Mouse (Mus musculus) megakaryocyte, adult 5-6 weeks (primary cell): ENCODE measurements around the gene Slc6a16. TPM values are rescaled to one million over a fixed set of nuclear protein-coding genes. Genes with fewer than 3 reads are reported as not detected.

Experiments
- ATAC-seq: 2 replicates; pipeline ENCODE4 v1.8.0; 2016; ENCODE audit warnings: mild to moderate bottlenecking, inconsistent platforms; ENCODE audit not compliant: poor library complexity, severe bottlenecking
- total RNA-seq, 2 experiments: library from RNA; stranded (forward) in 1 of 2; stranded (reverse) in 1 of 2; fragments of 153-499, 151-499 nt in 1 of 2; fragments of 221-1000, 200-1000 nt in 1 of 2; gene quantifications; 2 replicates each; pipeline versions ENCODE4 v1.2.3 to v1.2.4; 2015 to 2017

The Slc6a16 gene
- total RNA-seq, 2 experiments from 2014 or later = not detected

DNA sequence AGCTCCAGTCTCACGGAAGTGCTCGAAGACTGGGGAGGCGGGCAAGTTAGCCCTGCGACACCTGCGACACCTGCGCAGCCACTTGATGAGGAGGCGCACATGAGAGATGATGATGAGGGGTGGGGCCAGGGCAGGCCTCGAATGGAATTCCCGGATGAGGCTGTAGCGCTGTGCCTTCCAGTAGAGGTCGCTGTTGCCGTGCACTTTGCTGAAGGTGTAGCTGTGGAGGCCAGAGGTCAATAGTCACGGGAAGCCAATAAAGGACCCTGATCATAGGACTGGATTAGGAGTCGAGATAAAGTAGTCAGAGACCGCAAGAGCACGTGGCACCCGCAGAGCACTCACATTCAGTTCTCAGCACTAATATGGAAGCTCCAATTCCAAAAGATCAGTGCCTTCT, 64.4 kb downstream of the Slc6a16 start:
- ATAC-seq = peak; percentile 53; the same call in 1 of the 2 replicates

DNA sequence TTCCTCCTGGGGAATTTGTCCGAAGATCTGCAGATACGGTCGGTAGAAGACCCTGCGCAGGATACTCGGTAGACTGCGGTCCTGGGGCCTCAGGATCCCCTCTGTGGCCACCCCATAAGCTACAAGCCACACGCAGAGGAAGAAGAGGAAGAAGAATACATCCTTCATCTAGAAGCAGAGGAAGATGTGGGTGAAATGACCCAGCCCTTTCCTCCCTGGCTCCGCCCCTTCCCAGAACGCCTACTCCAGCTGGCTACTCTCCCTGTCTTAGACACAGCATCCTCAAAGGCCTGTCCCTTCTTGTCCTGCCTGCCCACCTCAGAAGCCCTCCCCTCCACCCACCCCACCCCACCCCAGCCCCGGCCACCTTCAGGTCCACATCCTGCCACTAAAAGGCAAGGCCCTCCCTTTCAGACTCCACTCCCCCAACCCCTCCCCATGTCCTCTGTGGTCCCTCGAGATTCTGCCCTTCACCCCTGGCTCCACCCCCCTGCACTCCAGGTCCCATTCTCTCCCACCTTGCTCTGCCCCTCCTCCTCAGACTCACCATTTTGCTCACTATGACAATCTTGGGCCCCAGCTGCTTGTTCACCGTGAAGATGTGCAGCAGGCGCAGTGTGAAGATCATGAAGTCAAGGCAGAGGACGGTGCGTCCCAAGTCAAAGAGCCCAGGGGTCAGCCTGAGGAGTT, 67.8 kb downstream of the Slc6a16 start:
- ATAC-seq = peak; percentile 39; the same call in 1 of the 2 replicates

DNA sequence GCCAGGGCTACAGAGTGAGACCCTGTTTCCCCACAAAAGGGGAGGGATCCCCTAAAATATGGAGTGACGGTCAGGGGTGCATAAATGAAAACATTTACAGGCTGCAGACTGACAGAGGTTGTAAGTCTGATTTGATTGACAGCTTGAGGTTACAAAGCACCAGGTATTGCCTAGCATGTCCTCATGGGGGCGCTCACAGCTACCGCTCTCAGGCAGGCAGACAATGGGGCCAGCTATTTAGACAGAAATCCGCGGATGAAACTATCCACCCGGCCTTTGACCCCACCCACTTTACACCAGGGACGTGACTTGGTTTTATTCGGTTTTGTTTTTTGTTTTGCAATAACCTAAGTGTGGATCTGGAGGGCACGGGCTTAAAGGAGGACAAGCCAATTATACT, 68.6 kb downstream of the Slc6a16 start:
- ATAC-seq = peak; percentile 38; the same call in 1 of the 2 replicates

DNA sequence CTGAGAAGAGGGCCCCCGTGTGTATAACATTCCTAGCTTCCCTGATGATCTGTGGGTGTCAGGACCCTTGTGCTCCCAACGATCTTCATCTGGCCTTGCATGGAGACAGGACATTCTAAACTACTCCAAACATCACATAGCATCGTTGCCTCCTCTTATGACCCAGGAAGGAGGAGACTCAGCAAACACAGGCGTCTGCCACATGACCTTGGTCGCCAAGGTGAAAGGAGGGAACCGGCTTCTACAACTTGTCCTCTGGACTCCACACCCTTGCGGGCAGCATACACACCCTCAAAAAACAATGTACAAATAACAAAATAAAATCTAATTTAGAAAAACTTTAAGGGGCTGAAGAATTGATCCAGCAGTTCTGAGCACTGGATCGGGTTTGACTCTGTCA, 71.1 kb downstream of the Slc6a16 start:
- ATAC-seq = no peak

DNA sequence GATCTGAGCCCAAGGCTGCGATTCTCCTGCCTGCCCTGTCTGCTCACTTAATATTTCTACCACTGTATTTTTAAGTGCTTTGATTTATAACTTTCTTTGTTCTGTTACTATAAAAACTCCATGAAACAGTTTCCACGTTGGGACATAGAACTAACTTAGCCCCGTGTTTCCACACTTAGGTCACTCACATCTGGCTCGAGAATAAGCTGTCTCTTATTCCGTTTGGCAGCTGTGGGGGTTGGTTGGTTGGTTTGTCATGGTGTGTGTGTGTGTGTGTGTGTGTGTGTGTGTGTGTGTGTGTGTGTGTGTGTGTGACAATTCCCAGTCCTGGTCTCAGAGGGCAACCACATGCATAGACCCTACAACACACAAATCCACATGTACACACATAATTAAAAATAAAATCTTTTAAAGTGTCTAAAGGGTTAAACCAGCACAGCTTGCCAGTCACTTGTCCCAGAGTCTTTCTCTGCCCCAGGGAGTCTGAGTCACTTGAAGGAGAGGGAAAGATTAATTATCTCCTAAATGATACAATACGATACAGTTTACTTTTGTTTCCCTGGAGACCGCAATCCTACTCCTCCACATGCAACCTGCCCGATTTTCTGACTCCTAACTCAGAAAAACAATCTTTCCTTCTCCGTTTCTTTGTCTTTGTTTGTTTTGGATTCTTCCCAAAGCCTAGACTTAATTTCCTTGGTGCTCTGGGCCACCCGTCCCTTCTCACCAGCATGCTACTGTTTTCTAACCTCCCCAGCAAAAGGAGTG, 72.0 kb downstream of the Slc6a16 start:
- ATAC-seq = no peak

DNA sequence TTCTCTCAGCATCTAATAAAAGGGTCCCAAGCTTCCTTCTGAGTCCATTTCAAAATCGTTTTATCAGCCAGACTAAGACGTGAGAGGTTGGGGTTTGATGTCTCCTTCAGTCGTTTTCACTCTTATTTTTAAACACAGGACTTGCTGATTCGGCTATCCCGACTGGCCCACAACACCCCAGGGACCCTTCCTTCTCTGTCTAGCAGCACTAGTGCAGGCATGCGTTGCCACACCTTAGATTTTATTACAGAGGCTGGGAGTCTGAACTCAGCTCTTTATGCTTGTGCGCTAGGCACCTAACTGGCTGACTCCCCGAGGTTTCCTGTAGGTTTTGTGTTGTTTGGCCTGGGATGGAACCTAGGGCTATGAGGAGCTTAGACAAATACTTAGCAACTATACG, 72.6 kb downstream of the Slc6a16 start:
- ATAC-seq = no peak

DNA sequence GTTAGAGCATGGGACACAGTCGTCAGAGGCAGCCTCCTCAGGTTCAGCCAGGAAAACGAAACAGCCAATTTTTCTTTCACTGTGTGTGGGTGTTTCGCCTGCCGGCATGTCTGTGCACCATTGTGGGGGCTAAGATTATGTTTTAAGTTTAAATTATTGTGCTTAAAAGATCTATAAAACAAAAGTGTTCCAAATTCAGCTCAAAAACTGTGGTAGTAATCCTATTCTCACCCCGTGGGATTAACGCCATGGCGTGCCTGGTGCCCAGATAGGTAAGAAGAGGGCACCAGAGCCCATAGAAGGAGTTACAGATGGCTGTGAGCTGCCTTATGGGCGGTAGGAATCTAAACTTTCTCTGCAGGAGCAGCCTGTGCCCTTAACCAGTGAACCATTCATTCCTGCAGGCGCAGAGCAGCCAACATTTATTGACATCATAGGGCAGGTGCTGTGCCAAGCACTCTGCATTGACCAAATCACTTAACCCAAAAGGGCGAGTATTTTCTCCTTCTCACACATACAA, 74.4 kb downstream of the Slc6a16 start:
- no peak for ATAC-seq

DNA sequence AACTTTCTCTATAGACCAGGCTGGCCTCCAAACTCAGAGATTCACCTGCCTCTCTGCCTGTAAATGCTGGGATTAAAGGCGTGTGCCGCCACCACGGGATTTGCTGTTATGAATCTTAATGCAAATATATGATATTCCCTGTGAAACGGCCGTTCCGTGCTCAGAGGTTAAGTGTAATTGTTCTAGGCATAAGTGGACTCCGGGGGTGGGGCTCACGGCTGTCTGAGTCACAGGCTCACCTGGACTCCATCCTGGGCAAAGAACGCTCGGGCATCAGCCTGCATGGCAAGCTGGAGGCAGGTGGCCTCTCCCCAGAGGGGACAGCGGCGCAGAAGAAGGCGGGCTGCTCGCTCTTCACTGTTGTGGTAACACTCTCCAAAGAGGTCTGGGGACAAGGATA, 75.7 kb downstream of the Slc6a16 start:
- ATAC-seq = no peak

DNA sequence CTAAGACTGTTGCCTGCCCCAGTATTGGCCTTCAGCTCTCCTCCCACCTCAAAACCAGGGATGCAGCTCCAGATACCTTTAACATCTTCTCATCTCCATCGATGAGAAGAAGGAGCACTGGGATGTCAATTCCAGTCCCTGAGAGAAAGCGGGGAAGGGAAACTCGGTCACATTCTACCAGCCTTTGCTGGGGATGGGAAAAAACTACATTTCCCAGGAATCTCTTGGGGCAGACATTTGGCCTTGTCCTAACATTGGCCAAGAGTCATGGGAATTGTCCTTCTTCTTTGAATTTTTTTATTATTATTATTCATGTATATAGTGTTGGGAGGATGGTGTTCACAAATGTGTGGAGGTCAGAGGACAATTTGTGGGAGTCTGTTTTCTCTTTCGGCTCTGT, 81.4 kb downstream of the Slc6a16 start:
- no peak for ATAC-seq

Other genes with a start within 250 kb of the Slc6a16 start
Only the 30 nearest of the 38 such genes appear.
- 15.4 and 16.3 TPM in 2 replicates for gene Prr12, start 188.2 kb upstream of the Slc6a16 start, total RNA-seq (2015)
- gene Prr12, start 188.2 kb upstream of the Slc6a16 start, total RNA-seq (2017) = 1.9 and 3.0 TPM in 2 replicates
- 41.4 and 46.3 TPM in 2 replicates for gene Nosip, start 178.7 kb upstream of the Slc6a16 start, total RNA-seq (2015)
- 54.2 and 56.8 TPM in 2 replicates for gene Nosip, start 178.7 kb upstream of the Slc6a16 start, total RNA-seq (2017)
- 6.6 and 8.9 TPM in 2 replicates for gene Prrg2, start 178.4 kb upstream of the Slc6a16 start, total RNA-seq (2015)
- 5.4 TPM in 2 replicates for gene Prrg2, start 178.4 kb upstream of the Slc6a16 start, total RNA-seq (2017)
- 4.5 and 5.8 TPM in 2 replicates for gene Rcn3, start 148.9 kb upstream of the Slc6a16 start, total RNA-seq (2015)
- gene Rcn3, start 148.9 kb upstream of the Slc6a16 start, total RNA-seq (2017) = 7.8 and 18.1 TPM in 2 replicates
- 22.0 and 22.5 TPM in 2 replicates for gene Fcgrt, start 137.2 kb upstream of the Slc6a16 start, total RNA-seq (2015)
- 64.1 and 69.0 TPM in 2 replicates for gene Fcgrt, start 137.2 kb upstream of the Slc6a16 start, total RNA-seq (2017)
- 2,516 and 2,663 TPM in 2 replicates for gene Rps11, start 116.6 kb upstream of the Slc6a16 start, total RNA-seq (2015)
- gene Rps11, start 116.6 kb upstream of the Slc6a16 start, total RNA-seq (2017) = 1,201 and 1,233 TPM in 2 replicates
- gene Rpl13a, start 112.3 kb upstream of the Slc6a16 start, total RNA-seq (2015) = 1,652 and 1,953 TPM in 2 replicates
- gene Rpl13a, start 112.3 kb upstream of the Slc6a16 start, total RNA-seq (2017) = 2,014 and 2,240 TPM in 2 replicates
- not detected in 2 replicates for gene Gm45713, start 104.9 kb upstream of the Slc6a16 start, total RNA-seq (2015)
- gene Gm45713, start 104.9 kb upstream of the Slc6a16 start, total RNA-seq (2017) = not detected in 2 replicates
- gene Flt3l, start 104.7 kb upstream of the Slc6a16 start, total RNA-seq (2015) = 22.7 and 29.0 TPM in 2 replicates
- 17.4 and 17.6 TPM in 2 replicates for gene Flt3l, start 104.7 kb upstream of the Slc6a16 start, total RNA-seq (2017)
- 131 and 132 TPM in 2 replicates for gene Pih1d1, start 86.8 kb upstream of the Slc6a16 start, total RNA-seq (2015)
- gene Pih1d1, start 86.8 kb upstream of the Slc6a16 start, total RNA-seq (2017) = 43.9 and 51.4 TPM in 2 replicates
- gene Aldh16a1, start 86.5 kb upstream of the Slc6a16 start, total RNA-seq (2015) = 68.0 and 72.0 TPM in 2 replicates
- gene Aldh16a1, start 86.5 kb upstream of the Slc6a16 start, total RNA-seq (2017) = 26.9 and 33.7 TPM in 2 replicates
- 0.18 TPM in 1 of 2 replicates, not detected in the other for gene Slc17a7, start 77.1 kb upstream of the Slc6a16 start, total RNA-seq (2015)
- not detected in 2 replicates for gene Slc17a7, start 77.1 kb upstream of the Slc6a16 start, total RNA-seq (2017)
- not detected in 2 replicates for gene Gfy, start 61.5 kb upstream of the Slc6a16 start, total RNA-seq (2015)
- not detected in 2 replicates for gene Gfy, start 61.5 kb upstream of the Slc6a16 start, total RNA-seq (2017)
- gene Pth2, start 60.1 kb upstream of the Slc6a16 start, total RNA-seq (2015) = not detected in 2 replicates
- gene Pth2, start 60.1 kb upstream of the Slc6a16 start, total RNA-seq (2017) = not detected in 2 replicates
- not detected in 2 replicates for gene Ccdc155, start 36.2 kb upstream of the Slc6a16 start, total RNA-seq (2015)
- not detected in 2 replicates for gene Ccdc155, start 36.2 kb upstream of the Slc6a16 start, total RNA-seq (2017)
- gene Dkkl1, start 28.9 kb upstream of the Slc6a16 start, total RNA-seq (2015) = 1.0 and 1.6 TPM in 2 replicates
- 1.1 and 5.0 TPM in 2 replicates for gene Dkkl1, start 28.9 kb upstream of the Slc6a16 start, total RNA-seq (2017)
- 0.07 TPM in 1 of 2 replicates, not detected in the other for gene Tead2, start 25.3 kb upstream of the Slc6a16 start, total RNA-seq (2015)
- gene Tead2, start 25.3 kb upstream of the Slc6a16 start, total RNA-seq (2017) = not detected in 2 replicates
- gene Cd37, start 2.0 kb upstream of the Slc6a16 start, total RNA-seq (2015) = 105 and 111 TPM in 2 replicates
- gene Cd37, start 2.0 kb upstream of the Slc6a16 start, total RNA-seq (2017) = 67.9 and 74.9 TPM in 2 replicates
- gene Slc6a21, start 36.4 kb downstream of the Slc6a16 start, total RNA-seq (2015) = 0.27 and 0.78 TPM in 2 replicates
- gene Slc6a21, start 36.4 kb downstream of the Slc6a16 start, total RNA-seq (2017) = not detected in 2 replicates
- gene Trpm4, start 92.7 kb downstream of the Slc6a16 start, total RNA-seq (2015) = 3.2 and 4.7 TPM in 2 replicates
- gene Trpm4, start 92.7 kb downstream of the Slc6a16 start, total RNA-seq (2017) = 4.8 and 5.4 TPM in 2 replicates
- not detected in 2 replicates for gene Hrc, start 94.2 kb downstream of the Slc6a16 start, total RNA-seq (2015)
- gene Hrc, start 94.2 kb downstream of the Slc6a16 start, total RNA-seq (2017) = 0.07 TPM in 1 of 2 replicates, not detected in the other
- gene Ppfia3, start 125.9 kb downstream of the Slc6a16 start, total RNA-seq (2015) = 0.50 TPM in 1 of 2 replicates, not detected in the other
- not detected in 2 replicates for gene Ppfia3, start 125.9 kb downstream of the Slc6a16 start, total RNA-seq (2017)
- 0.71 TPM in 1 of 2 replicates, not detected in the other for gene Lin7b, start 129.5 kb downstream of the Slc6a16 start, total RNA-seq (2015)
- not detected in 2 replicates for gene Lin7b, start 129.5 kb downstream of the Slc6a16 start, total RNA-seq (2017)
- gene Snrnp70, start 154.7 kb downstream of the Slc6a16 start, total RNA-seq (2015) = 69.6 and 94.3 TPM in 2 replicates
- gene Snrnp70, start 154.7 kb downstream of the Slc6a16 start, total RNA-seq (2017) = 261 and 320 TPM in 2 replicates
- gene Kcna7, start 164.6 kb downstream of the Slc6a16 start, total RNA-seq (2015) = not detected in 2 replicates
- not detected in 2 replicates for gene Kcna7, start 164.6 kb downstream of the Slc6a16 start, total RNA-seq (2017)
- not detected in 2 replicates for gene Ntf5, start 172.6 kb downstream of the Slc6a16 start, total RNA-seq (2015)
- not detected in 2 replicates for gene Ntf5, start 172.6 kb downstream of the Slc6a16 start, total RNA-seq (2017)
- gene Lhb, start 179.7 kb downstream of the Slc6a16 start, total RNA-seq (2015) = not detected in 2 replicates
- not detected in 2 replicates for gene Lhb, start 179.7 kb downstream of the Slc6a16 start, total RNA-seq (2017)
- 9.8 and 10.6 TPM in 2 replicates for gene Gys1, start 193.8 kb downstream of the Slc6a16 start, total RNA-seq (2015)
- gene Gys1, start 193.8 kb downstream of the Slc6a16 start, total RNA-seq (2017) = 7.2 and 8.8 TPM in 2 replicates
- gene Ruvbl2, start 197.0 kb downstream of the Slc6a16 start, total RNA-seq (2015) = 48.6 and 51.6 TPM in 2 replicates
- gene Ruvbl2, start 197.0 kb downstream of the Slc6a16 start, total RNA-seq (2017) = 52.9 and 60.2 TPM in 2 replicates
- gene Ftl1, start 218.8 kb downstream of the Slc6a16 start, total RNA-seq (2015) = 2,869 and 3,213 TPM in 2 replicates
- 1,589 and 1,786 TPM in 2 replicates for gene Ftl1, start 218.8 kb downstream of the Slc6a16 start, total RNA-seq (2017)